Mouse (Mus musculus) lung, postnatal 0 days (tissue): Measurements from ENCODE around the gene T2.
A peak's percentile ranks its signal among the peaks of the same experiment; 100 is the strongest.

Source experiments
- CTCF ChIP-seq: IDR thresholded peaks from 2 replicates; pipeline ENCODE4 v1.5.1; 2016; ENCODE audit warnings: antibody characterized with exemption, mild to moderate bottlenecking
- EP300 ChIP-seq: IDR thresholded peaks from 2 replicates; pipeline ENCODE4 v1.6.1; 2016; ENCODE audit warnings: antibody characterized with exemption, mild to moderate bottlenecking, control low read depth

DNA sequence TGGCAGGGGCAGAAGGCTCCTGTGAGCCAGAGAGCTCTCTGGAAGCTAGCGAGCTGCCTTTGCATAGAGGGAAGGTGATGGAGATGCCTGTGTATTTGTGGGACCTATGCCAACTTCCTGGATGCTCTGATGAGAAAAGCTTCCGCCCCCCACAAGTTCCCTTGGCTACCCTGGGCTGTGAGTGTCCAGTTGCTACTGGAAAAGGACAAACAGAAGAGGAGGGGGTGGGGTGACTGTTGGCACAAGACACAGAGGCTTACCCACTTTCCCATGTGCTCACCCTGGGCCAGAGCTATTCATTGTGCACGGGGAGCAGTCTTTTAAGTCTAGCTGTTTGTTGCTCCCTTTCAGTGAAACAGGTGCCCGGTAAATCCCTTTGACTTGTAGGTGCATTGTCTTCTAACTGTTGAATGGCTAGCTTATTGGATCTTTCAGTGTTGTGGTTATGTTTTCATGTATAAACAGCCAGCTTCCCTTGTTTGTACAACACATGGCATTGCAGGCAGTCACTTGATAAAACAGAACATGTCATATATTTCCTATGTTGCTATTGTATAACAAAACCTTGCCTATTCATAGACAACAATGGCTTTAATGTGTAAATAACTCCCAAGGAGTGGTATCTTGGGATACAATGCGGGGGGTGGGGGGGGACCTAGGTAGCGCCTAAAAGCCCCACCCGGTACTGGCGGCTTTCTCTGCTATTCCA is 16.0 kb upstream of the T2 start:
- no peak for TF ChIP-seq CTCF
- TF ChIP-seq EP300 = peak; percentile 75
